Mouse (Mus musculus) naive thymus-derived CD4-positive, alpha-beta T cell, adult 2 months (primary cell): ENCODE measurements at regions not wholly inside any gene's neighbourhood (a gene's known extent, or its start where the extent isn't known, plus 50 kb on each side); places are given as distances from the start of the nearest gene placed in this dataset.

Source experiments
- DNase-seq: peaks from one replicate; pipeline ENCODE4 v3.0.0-alpha.2; 2011; ENCODE audit warnings: low read depth

GRCm38 (mm10) chr2:166438207-166438606, 275.4 kb downstream of the Prex1 start:
- DNase-seq, result no peak

- no peak for DNase-seq
Observed at GRCm38 (mm10) chr2:166434554-166434953, 279.1 kb downstream of the Prex1 start.

DNA sequence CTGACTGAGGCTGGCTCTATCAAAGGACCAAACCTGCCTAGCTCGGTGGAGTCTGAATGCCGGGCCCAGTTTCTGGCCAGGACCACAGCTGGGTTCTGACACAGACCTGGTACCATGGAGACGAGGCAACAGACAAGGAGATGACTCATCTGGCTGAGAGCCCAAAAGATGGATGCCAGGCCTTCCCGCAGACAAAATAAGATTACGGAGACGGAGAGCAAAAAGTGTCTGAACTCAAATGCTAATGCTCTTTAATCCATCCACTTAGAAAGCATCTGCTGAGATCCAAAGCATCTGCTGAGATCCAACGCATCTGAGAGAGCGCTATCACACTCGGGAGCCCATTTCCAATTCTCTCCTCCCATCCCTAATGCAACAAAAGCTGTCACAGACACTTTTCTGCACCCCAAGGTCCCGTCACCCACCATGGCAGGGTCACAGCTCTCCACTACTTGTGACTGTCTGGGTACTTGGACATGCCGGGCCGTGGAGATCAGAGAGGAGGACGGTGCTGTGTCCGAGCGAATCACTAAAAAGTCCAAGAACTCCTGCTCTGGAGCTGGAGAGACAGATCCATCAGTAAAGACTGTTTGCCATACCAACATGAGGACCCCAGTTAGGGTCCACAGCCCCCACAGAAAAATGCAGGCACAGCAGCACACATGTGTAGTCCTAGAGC, 278.3 kb upstream of the Sulf2 start:
- DNase-seq, result no peak

- no peak for DNase-seq
Observed at GRCm38 (mm10) chr2:166432948-166433654, 277.6 kb upstream of the Sulf2 start.

GRCm38 (mm10) chr2:166432531-166432930, 277.1 kb upstream of the Sulf2 start:
- no peak for DNase-seq

GRCm38 (mm10) chr2:166429918-166430317, 274.5 kb upstream of the Sulf2 start:
- no peak for DNase-seq

DNA sequence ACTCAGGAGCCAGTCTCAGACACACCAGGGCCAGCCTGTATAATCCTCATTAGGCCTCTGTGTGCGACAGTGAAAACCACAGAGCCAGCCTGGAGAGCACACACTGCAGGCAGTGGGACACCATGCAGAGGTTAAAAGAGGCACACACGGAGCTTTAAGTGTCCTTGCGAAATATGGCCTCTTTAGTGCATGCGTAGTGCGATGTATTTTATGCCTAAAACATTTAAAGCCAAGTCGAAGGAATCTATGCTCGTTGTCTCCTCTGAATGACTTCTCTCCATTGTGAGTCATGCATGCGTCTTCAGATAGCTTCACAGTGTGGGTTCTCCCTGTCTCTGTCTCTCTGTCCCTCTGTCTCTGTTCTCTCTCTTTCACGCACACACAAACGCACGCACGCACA, 274.0 kb upstream of the Sulf2 start:
- DNase-seq, result no peak

- no peak for DNase-seq
Observed at GRCm38 (mm10) chr2:166427390-166427789, 271.9 kb upstream of the Sulf2 start.

GRCm38 (mm10) chr2:166426960-166427359, 271.5 kb upstream of the Sulf2 start:
- DNase-seq, result no peak

GRCm38 (mm10) chr2:166426457-166426856, 271.0 kb upstream of the Sulf2 start:
- DNase-seq, result no peak

GRCm38 (mm10) chr2:166425141-166425540, 269.7 kb upstream of the Sulf2 start:
- no peak for DNase-seq

- DNase-seq, result no peak
Observed at GRCm38 (mm10) chr2:166423132-166423660, 267.7 kb upstream of the Sulf2 start.

DNA sequence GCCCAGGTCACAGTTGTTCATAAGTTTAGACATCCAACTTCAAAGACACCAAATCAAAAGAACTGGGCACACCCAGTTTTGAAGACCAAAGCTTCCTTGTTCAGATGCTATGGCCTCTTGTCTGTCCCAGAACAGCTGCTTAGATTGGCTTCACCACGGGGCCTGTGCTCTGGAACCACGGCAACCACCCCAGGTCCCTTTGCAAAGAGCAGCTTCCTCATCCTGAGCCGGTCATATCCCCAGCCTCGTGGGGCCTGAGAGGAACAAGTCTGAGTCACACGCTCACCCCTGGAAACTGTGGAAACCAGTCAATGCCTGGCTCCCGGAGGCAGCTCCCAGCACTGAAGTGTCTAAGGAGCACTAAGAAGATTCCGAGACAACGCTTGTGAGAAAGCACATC, 264.8 kb upstream of the Sulf2 start:
- DNase-seq, result no peak

DNA sequence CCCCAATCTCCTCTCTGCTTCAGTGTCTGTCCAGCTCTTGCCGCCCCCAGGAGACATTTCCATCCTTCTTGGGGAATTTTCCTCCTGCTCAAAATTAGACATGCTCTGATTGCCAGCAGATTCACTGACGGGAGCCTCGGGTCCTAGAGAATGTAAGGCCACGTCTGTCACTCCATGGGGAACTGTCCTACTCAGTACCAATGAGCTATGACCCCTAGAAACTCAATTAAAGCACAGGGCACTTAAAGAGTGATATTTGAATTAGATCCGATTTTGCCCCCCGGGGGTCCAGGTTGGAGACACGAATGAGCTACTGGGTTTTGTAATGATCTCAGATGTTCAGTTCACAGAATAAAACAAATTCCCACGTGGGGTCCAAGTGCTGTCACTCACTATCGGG, 263.8 kb upstream of the Sulf2 start:
- no peak for DNase-seq

DNA sequence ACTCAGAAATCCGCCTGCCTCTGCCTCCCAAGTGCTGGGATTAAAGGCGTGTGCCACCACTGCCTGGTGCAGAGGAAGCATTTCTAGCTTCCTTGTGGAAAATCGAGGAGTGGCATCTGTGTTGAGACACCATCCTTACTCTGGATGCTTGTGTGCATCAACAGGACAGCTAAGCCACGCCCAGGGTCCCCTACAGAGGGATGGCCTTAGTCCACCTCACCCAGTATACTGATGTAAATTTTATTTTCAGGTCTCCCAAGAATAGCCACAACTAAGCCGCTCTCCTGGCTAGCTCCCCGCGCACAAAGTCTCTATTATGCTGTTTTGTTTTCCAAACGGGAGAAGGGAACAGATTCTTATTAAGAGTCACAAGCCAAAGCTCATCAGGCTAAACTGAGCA, 262.8 kb upstream of the Sulf2 start:
- no peak for DNase-seq

GRCm38 (mm10) chr2:166417628-166418027, 262.2 kb upstream of the Sulf2 start:
- no peak for DNase-seq

DNA sequence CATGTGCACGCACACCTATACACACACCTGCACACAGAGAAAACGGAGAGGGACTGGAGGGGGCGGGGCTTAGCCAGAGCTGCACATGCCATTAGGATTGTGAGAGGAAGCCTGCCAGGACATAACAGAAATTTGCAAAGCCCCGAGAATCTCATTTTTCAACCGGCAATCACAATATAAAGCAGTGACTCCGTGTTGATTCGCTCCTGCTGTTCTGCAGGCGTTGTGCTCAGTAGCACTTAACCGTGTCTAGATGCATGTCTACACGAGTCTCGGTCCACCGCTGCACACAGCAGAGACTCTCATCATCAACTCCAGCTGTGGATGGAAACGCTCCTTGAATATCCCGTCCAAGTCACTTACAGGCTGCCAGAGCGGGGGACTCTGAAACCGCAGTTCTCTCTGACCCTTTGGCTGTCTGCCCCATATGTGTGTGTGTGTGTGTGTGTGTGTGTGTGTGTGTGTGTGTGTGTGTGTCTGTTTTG, 260.1 kb upstream of the Sulf2 start:
- no peak for DNase-seq

- no peak for DNase-seq
Observed at GRCm38 (mm10) chr2:166414856-166415255, 259.4 kb upstream of the Sulf2 start.

DNA sequence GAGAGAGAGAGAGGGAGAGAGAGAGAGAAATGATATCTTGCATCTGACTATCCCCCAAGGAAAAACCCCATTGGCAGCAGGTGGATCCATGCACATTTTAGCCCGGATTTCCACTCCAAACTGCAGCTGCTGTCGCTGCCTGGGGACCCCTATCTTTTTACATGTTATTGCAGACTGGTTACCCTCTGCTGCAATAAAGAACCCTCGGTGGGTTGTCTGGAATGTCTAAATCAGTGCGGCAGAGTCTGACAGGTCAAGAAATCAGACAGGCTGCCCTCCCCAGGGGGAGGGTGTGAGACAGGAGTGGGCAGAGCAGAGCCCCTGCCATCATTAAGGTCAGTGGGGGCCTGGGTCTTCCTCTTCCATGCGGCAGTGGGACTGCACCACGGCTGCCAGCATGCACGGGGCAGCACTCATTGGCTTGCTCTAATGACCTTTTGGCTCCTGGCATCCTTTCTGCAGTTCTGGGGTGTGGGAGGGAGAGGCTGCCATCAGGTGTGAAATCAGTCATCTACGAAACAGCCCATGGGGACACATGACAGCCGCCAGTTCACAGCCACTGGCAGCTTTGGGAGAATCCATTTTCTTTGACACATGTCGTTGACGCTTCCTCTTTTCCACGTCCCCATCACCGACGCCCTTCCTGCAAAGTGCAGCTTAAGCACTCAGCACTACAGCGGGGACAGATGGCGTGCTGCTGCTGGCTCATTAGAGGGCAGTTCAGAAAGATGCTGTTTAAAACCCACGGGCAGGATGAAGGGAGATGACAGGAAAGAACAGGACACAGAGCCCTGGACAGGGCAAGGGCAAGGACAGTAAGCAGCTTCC, 256.8 kb upstream of the Sulf2 start:
- DNase-seq, result peak; percentile 7

DNA sequence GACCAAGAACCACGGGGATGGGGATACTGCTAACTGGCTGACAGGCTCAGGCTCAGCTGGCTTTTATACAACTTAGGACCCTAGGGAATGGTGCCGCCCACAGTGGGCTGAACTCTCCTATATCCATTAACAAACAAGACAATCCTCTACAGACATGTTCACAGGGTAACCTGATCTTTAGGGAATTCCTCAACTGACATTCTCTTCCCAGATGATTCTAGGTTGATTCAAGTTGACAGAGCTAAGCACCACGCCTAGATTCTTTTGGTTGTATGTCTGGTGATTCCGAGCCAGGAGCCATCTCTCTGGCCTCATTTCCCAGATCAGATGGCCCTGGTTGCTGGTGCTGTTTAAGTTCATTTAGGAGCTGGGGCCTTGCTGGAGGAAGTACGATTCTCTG, 253.9 kb upstream of the Sulf2 start:
- no peak for DNase-seq

DNA sequence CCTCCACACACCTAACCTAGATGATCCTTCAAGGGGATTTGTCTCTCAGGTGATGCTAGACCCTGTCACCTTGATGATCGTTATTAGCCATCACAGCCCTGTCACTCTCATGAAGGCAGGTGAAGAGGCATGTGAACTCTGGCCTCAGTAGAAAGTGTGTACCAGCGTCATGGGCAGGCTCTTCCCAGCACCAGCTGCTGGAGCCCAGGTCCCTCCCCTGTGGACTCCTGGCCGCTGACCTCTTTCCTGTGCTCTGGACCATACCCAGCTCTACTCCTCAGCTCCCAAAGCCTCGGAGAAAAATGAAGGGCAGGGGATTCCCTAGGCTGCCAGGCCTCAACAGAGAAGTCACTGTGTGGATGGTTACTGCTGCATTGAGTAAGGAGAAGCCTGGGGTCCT, 253.3 kb upstream of the Sulf2 start:
- DNase-seq, result no peak

DNA sequence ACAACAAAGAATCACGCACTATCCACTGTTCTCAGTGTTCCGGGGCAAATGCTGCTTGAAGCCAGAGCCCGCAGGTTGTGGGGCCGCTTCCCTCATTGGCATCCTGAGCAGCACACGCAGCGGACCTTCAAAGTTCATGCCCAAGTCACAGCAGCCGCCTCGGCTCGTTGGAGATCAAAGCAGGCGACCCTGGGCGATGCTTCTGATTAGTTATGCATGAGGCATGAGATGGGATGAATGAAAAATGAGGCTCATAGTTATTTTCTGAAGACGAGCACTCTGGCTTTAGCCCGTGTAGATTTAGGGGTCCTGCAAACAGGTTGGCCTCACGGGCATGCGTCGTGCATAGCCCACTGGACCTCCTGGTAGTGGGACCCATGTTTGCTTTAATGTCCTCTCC, 252.5 kb upstream of the Sulf2 start:
- DNase-seq, result no peak

DNA sequence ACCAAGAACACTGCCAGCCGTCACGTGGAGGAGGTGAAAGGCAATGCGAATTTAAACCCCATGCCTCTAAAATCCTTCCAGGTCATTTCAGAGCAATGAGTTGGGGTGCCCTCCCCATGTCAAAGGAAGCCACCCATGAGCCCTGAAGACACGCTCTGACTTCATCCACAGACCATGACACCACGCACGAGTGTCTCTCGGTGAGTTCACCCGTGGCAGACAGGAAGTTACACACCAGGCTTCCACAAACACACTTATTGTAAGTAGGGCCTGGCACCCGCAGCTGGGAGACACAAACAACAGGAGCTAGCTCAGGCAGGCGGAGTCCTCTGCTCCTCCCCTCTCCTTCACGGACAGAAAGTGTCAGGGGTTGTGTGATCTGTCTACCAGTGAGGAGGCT, 251.4 kb upstream of the Sulf2 start:
- no peak for DNase-seq
